Mouse (Mus musculus) liver, adult 2 months (tissue): Measurements from ENCODE around the gene Hoxc6. TPM values are rescaled to one million over a fixed set of nuclear protein-coding genes. Genes with fewer than 3 reads are reported as not detected.

Source experiments
- DNase-seq: peaks from one replicate; pipeline ENCODE4 v3.0.0-alpha.2; 2011; ENCODE audit warnings: low read depth, low spot score; ENCODE audit errors: extremely low read depth
- H3K27ac ChIP-seq: fragments of 200-500 bp; replicated peaks from 2 replicates; pipeline ENCODE4 v1.5.1; 2012; ENCODE audit warnings: low read depth, mild to moderate bottlenecking, control low read depth, inconsistent platforms, low read length; ENCODE audit not compliant: insufficient read depth
- H3K27me3 ChIP-seq: fragments of 200-500 bp; 2 replicates; pipeline ENCODE4 v1.6.1; 2012; ENCODE audit warnings: mild to moderate bottlenecking, moderate library complexity, low read length, inconsistent platforms; ENCODE audit not compliant: control insufficient read depth, insufficient read depth
- H3K36me3 ChIP-seq: fragments of 200-500 bp; 2 replicates; pipeline ENCODE4 v1.6.1; 2012; ENCODE audit warnings: low read length, inconsistent platforms; ENCODE audit not compliant: control insufficient read depth, insufficient read depth
- H3K4me1 ChIP-seq: fragments of 200-500 bp; 2 replicates; pipeline ENCODE4 v1.6.1; 2011; ENCODE audit warnings: low read length; ENCODE audit not compliant: control insufficient read depth, insufficient read depth
- H3K4me3 ChIP-seq: fragments of 200-500 bp; 2 replicates; pipeline ENCODE4 v1.5.1; 2011; ENCODE audit warnings: low read depth, mild to moderate bottlenecking, control low read depth, low read length, moderate library complexity; ENCODE audit not compliant: insufficient read depth
- H3K79me2 ChIP-seq: fragments of 200-500 bp; 2 replicates; pipeline ENCODE4 v1.6.1; 2012; ENCODE audit warnings: inconsistent platforms, mild to moderate bottlenecking, low read length, moderate library complexity; ENCODE audit not compliant: control insufficient read depth, insufficient read depth
- H3K9ac ChIP-seq: fragments of 200-500 bp; 2 replicates; pipeline ENCODE4 v1.6.1; 2012; ENCODE audit warnings: low read depth, mild to moderate bottlenecking, control low read depth, inconsistent platforms, low read length
- CTCF ChIP-seq: fragments of 200-500 bp; IDR thresholded peaks from 2 replicates; pipeline ENCODE4 v1.5.1; 2011; ENCODE audit warnings: low read depth, low read length, control low read depth
- POLR2A ChIP-seq: fragments of 200-500 bp; IDR thresholded peaks from 2 replicates; pipeline ENCODE4 v1.6.1; 2011; ENCODE audit warnings: low read length, control low read depth; ENCODE audit not compliant: insufficient read depth; ENCODE audit errors: extremely low read depth
- WGBS: fragments of 180-500 bp; shearing (Covaris S2); methylation state at CpG from one replicate; pipeline ENCODE4 v1.1.7; 2018; 5-methylcytosine and 5-hydroxymethylcytosine counted together
- polyA plus RNA-seq: library from polyadenylated mRNA; depleted of rRNA; stranded (reverse); fragments of >200 nt; gene quantifications from 2 replicates; pipeline ENCODE4 v1.2.3, GENCODE M21; 2012
- total RNA-seq: library from RNA; depleted of rRNA; stranded (reverse); fragments of >200 nt; gene quantifications from 2 replicates; pipeline ENCODE4 v1.2.3, GENCODE M21; 2014

Gene Hoxc6
- total and polyA plus RNA-seq, 2 experiments, result not detected

- WGBS, result 3% methylated on average over 19 of the region's 19 CpGs
- no peak overlapping the region for H3K27ac ChIP-seq
- no peak overlapping the region for H3K9ac ChIP-seq
- no peaks in the 10 kb centered on the region for H3K79me2 ChIP-seq
- no peak for DNase-seq
- peaks cover 26% of the 10 kb centered on the region for H3K27me3 ChIP-seq
- peak overlapping the region; percentile 17; the same call in 1 of the 2 replicates for H3K4me3 ChIP-seq
- H3K4me1 ChIP-seq, result no peaks in the 10 kb centered on the region
- TF ChIP-seq POLR2A (no peak), CTCF (no peak)
- no peaks in the 10 kb centered on the region for H3K36me3 ChIP-seq
Observed at GRCm38 (mm10) chr15:102998608-102999182, 638 bp downstream of the Hoxc6 start.

DNA sequence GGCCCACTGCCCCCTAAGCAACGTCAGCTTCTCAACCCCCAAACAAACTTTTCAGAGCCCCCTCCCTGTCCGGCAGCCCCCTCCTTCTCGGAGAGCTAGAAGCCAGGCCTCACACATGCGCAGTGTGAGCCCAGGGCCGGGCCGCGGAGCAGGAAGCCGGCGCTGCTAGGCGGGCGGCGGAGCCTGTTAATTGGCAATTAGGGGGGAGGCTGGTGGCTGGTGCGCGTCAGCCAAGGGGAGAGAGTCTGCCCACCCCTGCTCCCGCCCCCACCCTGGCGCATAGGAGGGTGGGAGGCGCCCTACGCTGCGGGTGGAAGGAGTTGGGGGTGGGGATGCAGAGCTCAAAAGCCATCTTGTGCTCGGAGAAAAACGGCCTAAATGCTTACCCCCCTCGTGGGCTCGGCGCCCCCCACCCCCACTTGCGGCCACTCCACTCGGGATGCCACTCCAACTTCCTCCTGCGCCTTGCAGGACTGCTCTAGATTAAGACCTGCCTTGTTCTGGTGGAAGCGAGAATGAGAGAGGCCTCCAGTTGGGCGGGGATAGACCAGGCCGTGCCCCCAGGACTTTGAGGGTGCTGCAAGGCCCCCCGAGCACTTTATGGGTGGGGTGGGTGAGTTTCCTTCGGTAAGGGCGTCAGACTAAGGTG is 1.2 kb downstream of the Hoxc6 start:
- Histone ChIP-seq H3K27ac (no peak overlapping the region), H3K9ac (peak overlapping the region; percentile 41), H3K36me3 (no peaks in the 10 kb centered on the region), H3K79me2 (no peaks in the 10 kb centered on the region), H3K4me3 (peak overlapping the region; percentile 66; the same call in 1 of the 2 replicates), H3K27me3 (peaks cover 26% of the 10 kb centered on the region), H3K4me1 (no peaks in the 10 kb centered on the region)
- no peak for TF ChIP-seq POLR2A
- TF ChIP-seq CTCF, result no peak
- peak; percentile 3 for DNase-seq
- WGBS, result 2% methylated on average over 33 of the region's 33 CpGs

GRCm38 (mm10) chr15:102999955-103000354 is 1.9 kb downstream of the Hoxc6 start:
- H3K9ac ChIP-seq, result no peak overlapping the region
- no peak for DNase-seq
- peaks cover 26% of the 10 kb centered on the region for H3K27me3 ChIP-seq
- no peak overlapping the region for H3K27ac ChIP-seq
- H3K36me3 ChIP-seq, result no peaks in the 10 kb centered on the region
- TF ChIP-seq CTCF (no peak), POLR2A (no peak)
- no peaks in the 10 kb centered on the region for H3K79me2 ChIP-seq
- H3K4me3 ChIP-seq, result no peak overlapping the region
- H3K4me1 ChIP-seq, result no peaks in the 10 kb centered on the region
- 17% methylated on average over 11 of the region's 11 CpGs for whole genome bisulfite sequencing

DNA sequence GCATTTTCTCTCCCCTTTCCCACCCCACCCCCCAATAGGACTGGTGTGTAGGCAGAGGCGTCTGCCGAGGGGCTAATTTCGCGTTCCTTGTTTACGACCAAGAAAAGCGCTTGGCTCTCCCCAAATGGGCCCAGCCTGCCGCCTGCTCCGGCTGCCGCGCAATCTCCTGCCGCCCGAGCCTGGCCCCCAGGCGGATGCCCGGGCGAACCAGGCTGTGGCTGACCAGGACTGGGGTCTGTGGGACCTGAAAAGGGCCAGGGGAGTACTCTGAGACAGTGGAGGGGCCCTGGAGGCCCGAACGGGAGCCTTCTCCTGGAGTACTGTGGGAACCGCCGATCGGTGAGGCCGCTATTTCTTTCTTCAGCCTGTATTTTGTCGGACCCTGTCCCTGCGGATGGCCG is 2.4 kb downstream of the Hoxc6 start:
- TF ChIP-seq CTCF, result no peak
- no peak for TF ChIP-seq POLR2A
- Histone ChIP-seq H3K4me3 (no peak overlapping the region), H3K4me1 (no peaks in the 10 kb centered on the region), H3K79me2 (no peaks in the 10 kb centered on the region), H3K9ac (no peak overlapping the region), H3K27ac (no peak overlapping the region), H3K36me3 (no peaks in the 10 kb centered on the region), H3K27me3 (peaks cover 26% of the 10 kb centered on the region)
- no peak for DNase-seq
- 9% methylated on average over 24 of the region's 24 CpGs for WGBS

GRCm38 (mm10) chr15:103001370-103001769 is 3.3 kb downstream of the Hoxc6 start:
- WGBS, result 81% methylated on average over 2 of the region's 2 CpGs
- TF ChIP-seq CTCF (no peak), POLR2A (no peak)
- no peak overlapping the region for H3K4me3 ChIP-seq
- no peaks in the 10 kb centered on the region for H3K4me1 ChIP-seq
- H3K27ac ChIP-seq, result no peak overlapping the region
- H3K36me3 ChIP-seq, result no peaks in the 10 kb centered on the region
- no peak overlapping the region for H3K9ac ChIP-seq
- peaks cover 24% of the 10 kb centered on the region for H3K27me3 ChIP-seq
- no peak for DNase-seq
- no peaks in the 10 kb centered on the region for H3K79me2 ChIP-seq

GRCm38 (mm10) chr15:103002156-103002555 is 4.1 kb downstream of the Hoxc6 start:
- DNase-seq, result no peak
- Histone ChIP-seq H3K9ac (no peak overlapping the region), H3K79me2 (no peaks in the 10 kb centered on the region), H3K4me1 (no peaks in the 10 kb centered on the region), H3K27me3 (peaks cover 21% of the 10 kb centered on the region), H3K27ac (no peak overlapping the region), H3K4me3 (no peak overlapping the region), H3K36me3 (no peaks in the 10 kb centered on the region)
- TF ChIP-seq POLR2A (no peak), CTCF (no peak)
- WGBS, result 50% methylated on average over 4 of the region's 4 CpGs
